Mouse (Mus musculus): ENCODE data around the gene Txndc16. TPM values are rescaled to one million over a fixed set of nuclear protein-coding genes. Genes with fewer than 3 reads are reported as not detected.

Gene Txndc16
- polyA plus RNA-seq (2012; ENCODE audit: low replicate concordance) = 4.6 and 7.4 TPM in 2 replicates

GRCm38 (mm10) chr14:45220090-45220956 is at the start of gene Txndc16:
TSS of gene Txndc16 (minus strand) at chr14:45220328.

DNA sequence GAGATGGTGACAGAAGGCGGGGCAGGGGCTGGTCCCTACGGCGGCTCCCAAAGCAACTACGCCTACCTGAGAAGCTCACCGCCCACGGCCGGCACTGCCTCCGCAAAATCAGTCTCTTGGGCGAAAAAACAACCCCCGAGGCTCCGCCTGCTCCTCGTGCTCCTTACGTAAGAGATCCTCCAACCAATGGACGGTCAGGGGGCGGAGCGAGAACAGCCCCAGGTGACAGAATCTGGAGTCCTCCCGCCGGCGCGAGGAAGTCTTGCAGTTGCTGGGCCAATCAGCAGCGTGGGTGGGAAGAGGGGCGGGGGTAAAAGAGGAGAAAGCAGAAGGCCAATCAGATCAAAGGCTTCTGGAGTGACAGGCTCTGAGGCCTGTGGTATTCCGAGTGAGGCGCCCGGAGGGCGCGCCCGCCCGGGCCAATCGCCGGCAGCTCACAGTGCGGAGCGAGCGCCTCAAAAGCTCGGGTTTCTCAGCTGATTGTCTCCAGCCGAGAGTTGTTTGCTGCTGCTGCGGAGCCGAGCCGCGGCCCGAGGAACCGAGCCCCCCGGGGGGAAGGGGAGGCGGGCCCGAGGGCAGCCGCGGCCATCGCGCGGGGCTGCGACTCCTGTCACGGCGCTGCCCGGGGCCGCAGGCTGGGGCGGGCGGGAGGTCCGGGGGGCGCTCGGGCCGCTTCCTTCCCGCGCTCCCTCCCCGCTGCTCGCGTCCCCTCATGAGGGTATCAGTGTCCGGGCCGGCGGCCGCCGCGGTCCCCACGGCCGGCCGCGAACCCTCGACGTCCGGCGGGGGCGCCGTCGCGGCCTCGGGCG is 643 bp downstream of the Txndc16 start, which contains the start of gene Gpr137c:
Gpr137c (plus strand) TSS at position 437 of the 809 bp plus-strand sequence.

Other genes starting within 250 kb of the Txndc16 start
- gene Ptger2, start 232.1 kb downstream of the Txndc16 start, polyA plus RNA-seq (2012; ENCODE audit: low replicate concordance) = 1.4 and 1.7 TPM in 2 replicates
- 2.4 and 8.9 TPM in 2 replicates for gene Gpr137c, start 611 bp downstream of the Txndc16 start, polyA plus RNA-seq (2012; ENCODE audit: low replicate concordance)
- 1.7 and 2.0 TPM in 2 replicates for gene Ero1l, start 98.4 kb upstream of the Txndc16 start, polyA plus RNA-seq (2012; ENCODE audit: low replicate concordance)
- 3.6 and 7.1 TPM in 2 replicates for gene Psmc6, start 109.5 kb upstream of the Txndc16 start, polyA plus RNA-seq (2012; ENCODE audit: low replicate concordance)
- gene Styx, start 130.8 kb upstream of the Txndc16 start, polyA plus RNA-seq (2012; ENCODE audit: low replicate concordance) = 93.2 and 259 TPM in 2 replicates
- 3.8 and 6.9 TPM in 2 replicates for gene Gnpnat1, start 184.6 kb upstream of the Txndc16 start, polyA plus RNA-seq (2012; ENCODE audit: low replicate concordance)

Data from hematopoietic multipotent progenitor cell, adult 10-12 weeks (in vitro differentiated cells).